Mouse (Mus musculus): ENCODE results near the gene Srp54a. TPM values are rescaled to one million over a fixed set of nuclear protein-coding genes. Genes with fewer than 3 reads are reported as not detected.
"Not testable (repeated sequence)": the region's sequence is repeated elsewhere in the genome, so short reads cannot be mapped to it uniquely, and the experiment has no call there.

The Srp54a gene
- polyA plus RNA-seq, 1 experiment = 3.2 TPM

DNA sequence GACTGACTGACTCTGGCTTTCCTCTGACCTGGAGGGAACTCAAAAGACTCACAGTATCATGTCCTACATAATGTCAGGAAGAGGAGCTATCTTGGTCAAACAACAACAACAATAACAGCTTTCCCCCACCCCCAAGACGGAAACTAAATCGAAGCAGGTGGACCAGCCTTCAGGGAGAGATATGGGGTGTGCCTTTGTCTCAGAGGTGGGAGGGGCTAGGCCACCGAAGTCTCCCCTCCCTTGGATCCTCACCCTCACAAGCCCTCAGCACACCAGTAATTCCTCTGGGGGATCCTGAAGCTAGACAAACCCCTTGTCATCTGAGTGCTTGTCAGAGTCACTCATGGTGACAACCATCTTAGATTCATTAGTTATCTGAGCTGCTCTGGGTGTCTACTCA lies 20.2 kb upstream of the Srp54a start:
- peaks cover 12% of the 10 kb centered on the region for H3K4me1 ChIP-seq
- H3K4me3 ChIP-seq (replicated peaks) = no peak overlapping the region
- no peaks in the 10 kb centered on the region for H3K9me3 ChIP-seq
- no peaks in the 10 kb centered on the region for H3K27me3 ChIP-seq (replicated peaks)
- TF ChIP-seq FLI1 (IDR thresholded peaks at IDR 0.05; ENCODE audit: low read length) = no peak
- no peak for TF ChIP-seq GATA1 (IDR thresholded peaks at IDR 0.05; ENCODE audit: borderline replicate concordance, low read length)
- H3K36me3 ChIP-seq (replicated peaks; ENCODE audit: low read length) = peaks cover 49% of the 10 kb centered on the region

DNA sequence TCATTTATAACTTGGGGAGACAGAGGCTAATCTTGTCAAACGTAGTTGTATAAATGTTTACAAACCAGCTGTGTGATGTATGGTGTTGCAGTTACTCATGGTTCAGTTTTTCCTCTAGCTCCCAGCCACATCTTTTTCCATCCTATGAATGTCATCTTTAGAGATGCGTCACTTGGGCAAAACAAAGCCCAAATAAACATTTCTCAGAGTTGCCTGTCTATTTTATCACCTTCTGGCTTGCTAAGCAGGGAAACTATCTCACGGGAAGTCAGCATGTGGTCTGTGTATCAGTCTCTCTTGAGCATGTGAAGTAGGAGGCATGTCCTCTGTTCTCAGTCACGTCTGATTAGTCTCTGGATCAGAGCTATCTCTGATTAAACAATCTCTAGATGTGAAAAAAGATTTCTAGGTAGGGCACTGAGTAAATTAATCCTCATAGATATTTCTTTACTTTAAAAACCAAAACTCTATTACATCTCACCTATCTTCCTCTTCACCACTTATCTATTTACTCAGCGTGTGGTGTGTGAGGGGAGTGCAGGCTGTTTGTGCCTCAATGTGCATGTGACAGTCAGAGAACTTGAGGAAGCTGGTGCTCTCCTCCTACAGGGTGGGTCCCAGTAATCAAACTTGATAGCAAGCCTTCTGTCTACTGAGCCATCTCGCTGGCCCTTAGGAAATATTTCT lies 19.7 kb upstream of the Srp54a start:
- TF ChIP-seq FLI1 (IDR thresholded peaks at IDR 0.05; ENCODE audit: low read length) = no peak
- TF ChIP-seq GATA1 (IDR thresholded peaks at IDR 0.05; ENCODE audit: borderline replicate concordance, low read length) = no peak
- H3K4me3 ChIP-seq (replicated peaks) = no peak overlapping the region
- no peaks in the 10 kb centered on the region for H3K9me3 ChIP-seq
- no peaks in the 10 kb centered on the region for H3K27me3 ChIP-seq (replicated peaks)
- H3K36me3 ChIP-seq (replicated peaks; ENCODE audit: low read length) = peaks cover 49% of the 10 kb centered on the region
- H3K4me1 ChIP-seq = peaks cover 12% of the 10 kb centered on the region

DNA sequence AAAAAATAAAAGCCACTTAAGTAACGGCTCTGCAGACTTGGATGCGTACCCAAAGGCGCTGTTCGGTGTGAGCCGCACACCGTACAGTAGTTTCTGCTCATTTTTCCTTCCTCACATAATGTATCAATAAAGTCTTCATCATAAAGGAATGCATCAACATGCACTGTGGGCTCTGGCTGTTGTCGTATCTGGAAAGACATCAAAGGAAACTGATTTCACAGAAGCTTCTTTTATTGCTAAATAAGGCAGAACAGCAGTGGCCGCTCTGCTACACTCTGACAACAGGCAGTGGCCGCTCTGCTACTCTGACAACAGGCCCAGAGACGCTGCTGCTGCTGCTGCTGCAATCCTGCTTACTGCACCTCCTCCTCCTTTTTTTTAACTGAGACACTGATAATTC lies 19.1 kb upstream of the Srp54a start:
- Histone ChIP-seq H3K4me3 (replicated peaks) (no peak overlapping the region), H3K9me3 (no peaks in the 10 kb centered on the region), H3K27me3 (replicated peaks) (no peaks in the 10 kb centered on the region), H3K36me3 (replicated peaks; ENCODE audit: low read length) (peaks cover 49% of the 10 kb centered on the region), H3K4me1 (peaks cover 12% of the 10 kb centered on the region)
- TF ChIP-seq FLI1 (IDR thresholded peaks at IDR 0.05; ENCODE audit: low read length) (no peak), GATA1 (IDR thresholded peaks at IDR 0.05; ENCODE audit: borderline replicate concordance, low read length) (no peak)

DNA sequence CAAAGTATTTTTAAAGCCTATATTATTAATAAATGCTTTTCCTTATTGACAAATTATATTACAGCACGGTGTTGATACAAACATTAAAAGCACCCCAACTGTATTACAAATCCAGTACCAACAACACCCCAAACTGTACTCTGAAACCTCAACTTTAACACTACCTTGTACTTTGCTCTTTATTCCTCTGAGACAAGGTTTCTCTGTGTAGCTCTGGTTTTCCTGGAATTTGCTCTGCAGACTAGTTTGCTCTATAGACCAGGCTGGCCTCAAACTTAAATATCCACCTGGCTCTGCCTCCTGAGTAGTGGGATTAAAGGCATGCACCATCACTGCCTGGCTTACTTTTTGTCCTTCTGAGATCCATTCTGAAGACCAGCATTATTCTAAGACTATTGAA lies 17.9 kb upstream of the Srp54a start:
- H3K4me3 ChIP-seq (replicated peaks) = no peak overlapping the region
- H3K9me3 ChIP-seq = no peaks in the 10 kb centered on the region
- TF ChIP-seq FLI1 (IDR thresholded peaks at IDR 0.05; ENCODE audit: low read length) (no peak), GATA1 (IDR thresholded peaks at IDR 0.05; ENCODE audit: borderline replicate concordance, low read length) (no peak)
- peaks cover 40% of the 10 kb centered on the region for H3K36me3 ChIP-seq (replicated peaks; ENCODE audit: low read length)
- no peaks in the 10 kb centered on the region for H3K27me3 ChIP-seq (replicated peaks)
- peaks cover 12% of the 10 kb centered on the region for H3K4me1 ChIP-seq

DNA sequence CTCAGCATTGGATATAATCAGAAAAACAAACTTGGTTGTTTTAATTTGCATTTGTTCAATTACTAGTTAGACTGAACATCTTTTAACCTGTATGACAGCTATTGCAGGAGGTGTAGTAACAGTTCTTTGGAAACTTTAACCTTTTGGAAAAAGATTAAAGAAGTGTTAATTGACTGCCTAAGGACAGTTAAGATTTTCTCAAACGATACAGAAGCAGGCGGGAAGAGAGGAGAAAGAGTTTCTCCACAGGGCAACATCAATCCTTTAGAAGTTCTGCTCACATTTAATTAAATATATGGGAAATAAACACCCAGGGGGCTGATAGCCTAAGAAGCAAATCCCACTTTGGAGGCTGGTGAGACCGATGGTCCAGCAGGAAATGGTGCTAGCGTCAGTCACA lies 7.6 kb upstream of the Srp54a start:
- H3K4me1 ChIP-seq = peaks cover 13% of the 10 kb centered on the region
- H3K36me3 ChIP-seq (replicated peaks; ENCODE audit: low read length) = peaks cover 8% of the 10 kb centered on the region
- no peaks in the 10 kb centered on the region for H3K27me3 ChIP-seq (replicated peaks)
- TF ChIP-seq GATA1 (IDR thresholded peaks at IDR 0.05; ENCODE audit: borderline replicate concordance, low read length) = no peak
- TF ChIP-seq FLI1 (IDR thresholded peaks at IDR 0.05; ENCODE audit: low read length) = no peak
- no peak overlapping the region for H3K4me3 ChIP-seq (replicated peaks)
- H3K9me3 ChIP-seq = no peaks in the 10 kb centered on the region

DNA sequence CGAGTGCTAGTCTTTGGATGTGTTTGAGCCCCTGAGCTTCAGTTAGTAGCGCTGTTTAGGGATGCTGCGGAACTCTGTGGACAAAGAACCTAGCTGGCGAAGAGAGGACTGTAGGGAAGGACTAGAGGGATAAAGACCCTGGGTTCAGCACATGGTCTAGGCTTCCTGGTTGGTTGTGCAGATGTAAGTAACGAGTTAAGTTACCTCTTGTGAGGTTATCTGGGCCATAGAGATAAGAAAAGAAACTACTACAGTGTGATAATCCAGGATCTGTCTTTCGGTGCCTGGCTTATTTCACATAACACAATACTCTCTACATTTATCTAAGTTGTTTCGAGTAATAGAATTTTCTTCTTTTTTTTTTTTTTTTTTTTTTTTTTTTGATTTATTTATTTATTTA lies 6.4 kb upstream of the Srp54a start:
- TF ChIP-seq GATA1 (IDR thresholded peaks at IDR 0.05; ENCODE audit: borderline replicate concordance, low read length) (no peak), FLI1 (IDR thresholded peaks at IDR 0.05; ENCODE audit: low read length) (no peak)
- Histone ChIP-seq H3K27me3 (replicated peaks) (no peaks in the 10 kb centered on the region), H3K9me3 (no peaks in the 10 kb centered on the region), H3K36me3 (replicated peaks; ENCODE audit: low read length) (peaks cover 7% of the 10 kb centered on the region), H3K4me1 (peaks cover 11% of the 10 kb centered on the region), H3K4me3 (replicated peaks) (no peak overlapping the region)

DNA sequence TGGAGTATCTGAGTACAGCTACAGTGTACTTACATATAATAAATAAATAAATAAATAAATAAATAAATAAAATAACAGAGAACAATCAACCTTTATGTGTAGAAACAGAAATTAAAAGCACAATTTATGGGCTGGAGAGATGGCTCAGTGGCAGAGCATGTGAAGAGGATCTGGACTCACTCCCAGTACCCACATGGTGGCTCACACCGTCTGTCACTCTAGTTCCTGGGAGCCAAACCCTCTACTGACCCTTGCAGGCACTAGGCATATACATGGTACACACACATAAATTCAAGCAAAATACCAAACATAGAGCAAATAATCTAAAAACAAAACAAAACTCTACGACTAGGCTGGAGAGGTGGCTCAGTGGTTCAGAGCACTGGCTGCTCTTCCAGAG lies 4.8 kb upstream of the Srp54a start:
- no peak overlapping the region for H3K4me3 ChIP-seq (replicated peaks)
- H3K4me1 ChIP-seq = peaks cover 17% of the 10 kb centered on the region
- H3K9me3 ChIP-seq = no peaks in the 10 kb centered on the region
- TF ChIP-seq FLI1 (IDR thresholded peaks at IDR 0.05; ENCODE audit: low read length) (no peak), GATA1 (IDR thresholded peaks at IDR 0.05; ENCODE audit: borderline replicate concordance, low read length) (no peak)
- H3K27me3 ChIP-seq (replicated peaks) = no peaks in the 10 kb centered on the region
- peaks cover 7% of the 10 kb centered on the region for H3K36me3 ChIP-seq (replicated peaks; ENCODE audit: low read length)

DNA sequence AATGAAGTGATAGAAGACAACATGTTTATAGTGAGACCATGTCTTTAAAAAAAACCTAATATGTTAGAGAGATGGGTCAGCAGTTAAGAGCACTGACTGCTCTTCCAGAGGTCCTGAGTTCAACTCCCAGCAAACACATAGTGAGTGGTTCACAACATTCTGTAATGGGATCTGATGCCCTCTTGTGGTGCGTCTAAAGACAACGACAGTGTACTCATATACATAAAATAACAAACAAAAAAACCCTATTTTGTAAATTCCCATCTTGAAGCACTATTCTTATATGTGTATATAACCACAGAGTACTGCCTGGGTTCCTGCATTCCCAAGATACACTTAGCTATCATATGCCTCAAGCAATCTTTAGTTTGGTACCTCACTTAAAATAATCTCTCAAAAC lies 1.4 kb upstream of the Srp54a start:
- not testable (repeated sequence) for H3K36me3 ChIP-seq (replicated peaks; ENCODE audit: low read length); H3K4me1 ChIP-seq; H3K9me3 ChIP-seq; H3K27me3 ChIP-seq (replicated peaks); H3K4me3 ChIP-seq (replicated peaks)

DNA sequence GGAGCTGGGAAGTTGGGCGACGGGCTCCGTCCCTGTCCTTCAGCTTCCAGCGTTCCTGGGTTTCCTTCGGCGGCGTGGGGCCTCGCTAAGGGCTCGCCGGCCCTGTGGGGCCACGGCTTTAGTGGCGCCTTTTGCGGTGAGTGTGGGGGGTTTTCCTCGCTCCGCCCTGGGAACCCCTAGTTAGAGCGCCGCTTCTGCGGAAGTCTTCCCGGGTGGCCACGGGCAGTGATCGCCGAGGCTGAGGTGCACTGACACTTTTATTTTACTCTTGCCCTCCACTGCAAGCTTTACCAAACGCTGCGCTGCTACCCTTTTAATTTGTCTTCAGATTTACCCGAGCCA lies 510 bp downstream of the Srp54a start:
- H3K27me3 ChIP-seq (replicated peaks); H3K9me3 ChIP-seq; H3K36me3 ChIP-seq (replicated peaks; ENCODE audit: low read length); H3K4me1 ChIP-seq: not testable (repeated sequence)
- H3K4me3 ChIP-seq (replicated peaks) = peak overlapping the region; percentile 89

DNA sequence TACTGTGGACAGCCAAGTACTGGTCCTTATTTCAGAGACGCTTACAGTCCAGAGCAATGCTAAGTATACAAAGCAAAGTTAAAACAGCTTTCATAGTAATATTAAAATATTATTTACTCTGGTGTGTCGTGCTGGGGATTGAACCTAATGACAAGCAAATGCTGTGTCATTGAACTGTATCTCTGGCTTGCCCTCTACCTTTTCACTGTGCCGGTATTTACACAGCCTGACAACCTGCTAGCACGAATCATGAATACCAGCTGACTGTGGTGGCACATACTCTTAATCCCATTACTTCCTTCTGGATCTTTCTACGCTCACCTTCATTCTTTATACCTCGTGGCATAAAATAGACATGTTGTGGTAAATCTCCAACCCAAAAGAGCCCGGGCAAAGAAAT lies 12.1 kb downstream of the Srp54a start:
- not testable (repeated sequence) for H3K36me3 ChIP-seq (replicated peaks; ENCODE audit: low read length); H3K4me3 ChIP-seq (replicated peaks); H3K9me3 ChIP-seq

DNA sequence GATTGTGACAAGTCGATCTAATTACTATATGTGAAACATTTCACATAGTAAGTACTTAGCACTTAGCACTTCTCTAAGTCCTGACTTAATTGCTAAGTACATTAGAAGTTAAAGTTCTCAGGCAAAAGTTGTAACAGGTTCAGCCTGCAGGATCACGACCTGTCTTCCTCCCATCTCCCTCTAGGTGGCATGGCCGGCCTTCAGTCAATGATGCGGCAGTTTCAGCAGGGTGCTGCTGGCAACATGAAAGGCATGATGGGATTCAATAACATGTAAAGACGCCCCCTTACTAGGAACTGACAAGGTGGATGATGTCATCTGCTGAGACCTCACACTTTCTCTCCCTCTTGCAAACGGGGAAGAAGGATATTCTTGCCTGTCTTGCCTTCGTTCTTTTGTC lies 32.6 kb downstream of the Srp54a start:
- H3K27me3 ChIP-seq (replicated peaks); H3K4me3 ChIP-seq (replicated peaks); H3K9me3 ChIP-seq; H3K4me1 ChIP-seq; H3K36me3 ChIP-seq (replicated peaks; ENCODE audit: low read length): not testable (repeated sequence)

More for the DNA sequence above, 12.1 kb downstream of the Srp54a start:
- not testable (repeated sequence) for H3K27me3 ChIP-seq (replicated peaks); H3K4me1 ChIP-seq

DNA sequence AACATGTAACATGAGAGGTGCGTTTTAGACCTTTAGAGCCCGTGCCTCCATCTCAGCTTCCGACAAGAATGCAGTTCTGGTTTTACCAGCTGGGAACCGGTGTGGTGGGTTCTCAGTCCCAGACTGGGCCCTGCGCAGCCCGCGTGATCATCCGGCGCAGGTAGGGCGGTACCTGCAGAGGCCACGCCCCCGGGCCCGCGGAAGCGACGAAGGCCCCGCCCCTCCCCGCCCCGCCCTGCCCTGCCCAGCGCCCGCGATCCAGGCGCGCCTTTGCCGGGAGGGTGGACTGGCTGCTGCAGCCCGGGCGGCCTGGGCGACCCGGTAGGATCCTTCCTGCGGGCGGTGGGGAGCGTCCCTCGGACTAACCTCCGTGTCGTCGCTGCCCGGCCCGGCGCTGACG lies 44.2 kb downstream of the Srp54a start, which contains the start of gene Fam177a:
Gene Fam177a (plus strand): TSS at position 228 of the 400 bp plus-strand sequence.
- H3K27me3 ChIP-seq (replicated peaks); H3K9me3 ChIP-seq; H3K4me1 ChIP-seq; H3K4me3 ChIP-seq (replicated peaks); H3K36me3 ChIP-seq (replicated peaks; ENCODE audit: low read length): not testable (repeated sequence)

DNA sequence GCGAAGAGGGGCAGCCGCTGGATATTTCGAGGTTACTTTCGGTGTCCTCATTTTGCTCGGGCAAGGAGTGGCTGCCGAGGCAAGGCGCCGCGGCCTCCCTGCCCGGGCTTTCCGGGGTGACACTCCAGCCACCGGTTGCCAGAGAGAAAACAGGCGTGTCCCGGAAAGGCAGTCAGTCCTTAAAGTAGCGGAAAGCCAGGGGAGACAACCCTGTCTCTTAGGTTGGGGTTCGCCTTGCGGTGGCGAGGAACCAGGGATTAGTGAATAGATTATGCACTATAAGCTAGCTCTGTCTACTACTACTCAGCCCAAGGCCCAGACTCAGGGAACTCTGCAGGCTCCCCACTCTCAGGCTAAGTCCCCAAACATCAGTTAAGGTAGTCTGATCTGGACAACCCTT lies 44.7 kb downstream of the Srp54a start:
- not testable (repeated sequence) for H3K9me3 ChIP-seq; H3K27me3 ChIP-seq (replicated peaks); H3K4me3 ChIP-seq (replicated peaks); H3K4me1 ChIP-seq; H3K36me3 ChIP-seq (replicated peaks; ENCODE audit: low read length)

DNA sequence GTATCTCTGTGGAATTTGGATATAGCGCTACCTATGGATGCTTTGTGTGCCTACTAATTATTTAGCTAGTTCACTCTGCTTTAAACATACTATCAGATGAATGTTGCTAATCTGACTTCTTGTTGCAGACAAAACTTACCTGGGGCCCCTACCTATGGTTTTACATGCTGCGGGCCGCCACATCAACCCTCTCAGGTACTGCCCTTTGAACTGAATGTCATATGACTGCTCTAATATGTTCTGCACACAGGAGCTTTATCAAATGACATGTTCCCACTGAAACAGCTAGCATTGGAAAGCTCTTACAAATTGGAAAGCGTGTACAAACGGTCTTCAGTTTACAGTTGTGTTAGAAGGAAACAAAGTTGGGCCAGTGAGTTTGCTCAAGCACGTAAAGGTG lies 55.5 kb downstream of the Srp54a start:
- not testable (repeated sequence) for H3K9me3 ChIP-seq; H3K27me3 ChIP-seq (replicated peaks); H3K4me1 ChIP-seq; H3K4me3 ChIP-seq (replicated peaks); H3K36me3 ChIP-seq (replicated peaks; ENCODE audit: low read length)

DNA sequence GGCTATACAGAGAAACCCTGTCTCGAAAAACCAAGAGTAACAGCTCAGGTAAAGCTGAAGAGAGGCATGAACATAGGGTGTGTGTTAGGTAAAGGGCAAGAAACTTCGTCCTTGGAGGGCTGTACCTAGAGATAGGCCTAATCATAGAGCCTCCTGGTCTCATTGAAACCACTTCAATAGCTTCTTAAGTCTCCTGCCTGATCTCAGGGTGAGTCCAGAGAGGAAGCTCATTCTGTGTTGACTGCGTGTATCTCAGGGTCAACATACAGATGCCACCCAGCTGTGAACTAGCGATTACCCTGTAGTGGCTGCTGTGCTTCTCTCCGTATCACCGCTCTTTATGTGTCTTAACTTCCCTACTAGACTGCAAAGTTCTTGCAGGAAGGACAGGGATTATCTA lies 57.8 kb downstream of the Srp54a start:
- H3K4me1 ChIP-seq; H3K4me3 ChIP-seq (replicated peaks); H3K9me3 ChIP-seq; H3K27me3 ChIP-seq (replicated peaks); H3K36me3 ChIP-seq (replicated peaks; ENCODE audit: low read length): not testable (repeated sequence)

All from megakaryocyte, embryonic 14.5 days (primary cell).